Mouse (Mus musculus) cortical plate, adult 2 months (tissue): ENCODE measurements at regions not wholly inside any gene's neighbourhood (a gene's known extent, or its start where the extent isn't known, plus 50 kb on each side); places are given as distances from the start of the nearest gene placed in this dataset.

Source experiments
- CTCF ChIP-seq: fragments of 200-500 bp; IDR thresholded peaks from 2 replicates; pipeline ENCODE4 v1.5.1; 2011; ENCODE audit warnings: mild to moderate bottlenecking, control low read depth, low read length; ENCODE audit not compliant: insufficient read depth; ENCODE audit errors: extremely low read depth
- POLR2A ChIP-seq: fragments of 200-500 bp; IDR thresholded peaks from 2 replicates; pipeline ENCODE4 v1.6.1; 2011; ENCODE audit warnings: mild to moderate bottlenecking, low read length, control low read depth; ENCODE audit not compliant: insufficient read depth; ENCODE audit errors: extremely low read depth

DNA sequence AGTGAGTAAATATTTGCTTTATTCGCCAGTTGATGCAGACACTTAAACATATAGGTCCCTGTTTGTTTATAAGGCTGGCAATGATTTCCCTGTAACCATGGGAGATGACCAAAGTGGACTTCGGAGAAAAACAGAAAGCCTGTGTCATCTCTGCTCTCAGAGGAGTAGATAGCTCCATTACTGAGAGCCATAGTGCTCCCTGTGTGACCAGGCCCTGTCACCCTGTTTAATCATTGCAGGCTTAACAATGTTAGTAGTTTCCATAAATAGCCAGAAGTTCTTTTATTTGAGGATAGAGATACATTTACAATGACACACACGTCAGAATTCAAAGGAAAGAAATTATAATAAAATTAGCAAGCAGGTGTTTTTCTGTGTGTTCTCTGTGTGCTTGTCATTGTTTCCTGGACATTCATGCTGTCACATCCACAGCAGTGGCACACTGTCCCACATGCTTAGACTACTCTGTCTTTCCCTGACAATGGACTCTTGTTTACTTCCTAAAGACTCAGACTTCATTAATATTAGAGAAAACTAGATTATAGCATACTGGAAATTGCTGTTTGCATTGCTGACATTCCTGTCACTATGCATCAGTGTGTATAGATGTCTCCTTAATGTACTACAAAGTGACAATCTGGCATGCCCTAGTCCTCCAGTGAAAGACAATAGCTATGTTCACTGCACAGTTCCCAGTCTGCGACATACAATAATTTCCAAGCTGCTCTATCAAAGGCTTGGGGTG lies 115.8 kb upstream of the Tent5a start:
- TF ChIP-seq CTCF (no peak), POLR2A (no peak)
